13 mouse cellular contexts compared by ENCODE assay signal in genomic region chr11:80549854-80550253, GRCm38 (mm10).
DNase-seq lines count a peak whose midpoint lies in the region; ATAC-seq lines count a peak whose summit lies in the region.
"Had no signal": no experiment of that assay in that cellular context is flagged by ENCODE, and none has a peak within 500 bp of the region (broad histone marks: within the 10 kb centered on the region; RNA-seq: fewer than 3 reads in every experiment).

No protein-coding gene starts in this region.

- ATAC-seq in forebrain, embryonic 13.5 days, result no peak
- no peak for ATAC-seq in forebrain, embryonic 12.5 days (ENCODE audit: low FRiP score)
- ATAC-seq in kidney, embryonic 14.5 days (ENCODE audit: low FRiP score, low TSS enrichment), result no peak
- ATAC-seq: liver, embryonic 12.5 days had no signal

- peak overlapping the region; percentile 25; the same call in 1 of the 2 replicates for H3K27ac ChIP-seq in forebrain, embryonic 13.5 days
- no peak overlapping the region for H3K27ac ChIP-seq in forebrain, embryonic 12.5 days
- H3K27ac ChIP-seq in kidney, embryonic 14.5 days (ENCODE audit: low read depth, low read length), result no peak overlapping the region
- H3K27ac ChIP-seq: liver, embryonic 12.5 days; stomach, postnatal 0 days had no signal

- no peak overlapping the region for H3K4me3 ChIP-seq in forebrain, embryonic 13.5 days
- no peak overlapping the region for H3K4me3 ChIP-seq in forebrain, embryonic 12.5 days (replicated peaks)
- no peak overlapping the region for H3K4me3 ChIP-seq in kidney, embryonic 14.5 days (ENCODE audit: low read length)
- H3K4me3 ChIP-seq: liver, embryonic 12.5 days had no signal

- no peaks in the 10 kb centered on the region for H3K9me3 ChIP-seq in forebrain, embryonic 13.5 days (replicated peaks)
- H3K9me3 ChIP-seq in forebrain, embryonic 12.5 days, result no peaks in the 10 kb centered on the region
- no peaks in the 10 kb centered on the region for H3K9me3 ChIP-seq in kidney, embryonic 14.5 days (ENCODE audit: control insufficient read depth, low read length)
- H3K9me3 ChIP-seq: liver, embryonic 12.5 days had no signal

- no peaks in the 10 kb centered on the region for H3K27me3 ChIP-seq in forebrain, embryonic 13.5 days
- H3K27me3 ChIP-seq in forebrain, embryonic 12.5 days, result no peaks in the 10 kb centered on the region
- no peaks in the 10 kb centered on the region for H3K27me3 ChIP-seq in kidney, embryonic 14.5 days (ENCODE audit: control insufficient read depth, insufficient read depth, low read length)

- H3K4me1 ChIP-seq in forebrain, embryonic 13.5 days, result peaks cover 27% of the 10 kb centered on the region
- H3K4me1 ChIP-seq in forebrain, embryonic 12.5 days, result peaks cover 12% of the 10 kb centered on the region; the same call in 1 of the 2 replicates
- no peaks in the 10 kb centered on the region for H3K4me1 ChIP-seq in kidney, embryonic 14.5 days (ENCODE audit: control insufficient read depth, insufficient read depth, low read length)
- H3K4me1 ChIP-seq: liver, embryonic 12.5 days had no signal

- 77% methylated on average over 6 of the region's 6 CpGs for WGBS in forebrain, embryonic 13.5 days
- 81% methylated on average over 6 of the region's 6 CpGs for WGBS in forebrain, embryonic 12.5 days
- WGBS in kidney, embryonic 14.5 days, result 74% methylated on average over 6 of the region's 6 CpGs

- H3K9ac ChIP-seq in forebrain, embryonic 13.5 days, result no peak overlapping the region
- H3K9ac ChIP-seq in forebrain, embryonic 12.5 days, result no peak overlapping the region
- H3K9ac ChIP-seq in kidney, embryonic 14.5 days (ENCODE audit: low read depth, low read length), result no peak overlapping the region
- H3K9ac ChIP-seq: liver, embryonic 12.5 days had no signal

- intact Hi-C loops in heart, postnatal 14 days (cut with DNase I), result no loop called here

- H3K4me2 ChIP-seq in forebrain, embryonic 13.5 days, result no peak overlapping the region
- no peak overlapping the region for H3K4me2 ChIP-seq in forebrain, embryonic 12.5 days
- H3K4me2 ChIP-seq in kidney, embryonic 14.5 days (replicated peaks; ENCODE audit: low read depth, low read length), result no peak overlapping the region
- H3K4me2 ChIP-seq: liver, embryonic 12.5 days had no signal

- H3K36me3 ChIP-seq in forebrain, embryonic 13.5 days (ENCODE audit: poor library complexity, severe bottlenecking), result no peaks in the 10 kb centered on the region
- no peaks in the 10 kb centered on the region for H3K36me3 ChIP-seq in forebrain, embryonic 12.5 days (replicated peaks)
- no peaks in the 10 kb centered on the region for H3K36me3 ChIP-seq in kidney, embryonic 14.5 days (ENCODE audit: control insufficient read depth, insufficient read depth, low read length)
- H3K36me3 ChIP-seq: liver, embryonic 12.5 days had no signal

- DNase-seq in kidney, postnatal 14 days, result peak; percentile 14
- peak; percentile 16 to 27 for DNase-seq in right cerebral cortex, adult 2 months (ENCODE audit: low spot score in 2 of 2)
- no peak for DNase-seq in right cerebral cortex, postnatal 36 days (ENCODE audit: low spot score in 2 of 2)
- DNase-seq in cerebellum, postnatal 14 days, result no peak
- DNase-seq in heart, postnatal 14 days, result no peak
- DNase-seq: adrenal gland, postnatal 14 days; gastrocnemius, postnatal 10 days; thymus, postnatal 25 days had no signal

Comparison
In these comparisons a context has a peak if more than half of its experiments do, and no peak if none do; other contexts are left out.
1. DNase-seq: peak in kidney, postnatal 14 days (single experiment) and right cerebral cortex, adult 2 months (2 of 2); none in right cerebral cortex, postnatal 36 days (0 of 2), cerebellum, postnatal 14 days (0 of 2) and heart, postnatal 14 days (0 of 2).